Mouse (Mus musculus): Measurements from ENCODE around the gene 1700001P01Rik. TPM values are rescaled to one million over a fixed set of nuclear protein-coding genes. Genes with fewer than 3 reads are reported as not detected.
"Not testable (repeated sequence)": the region's sequence is repeated elsewhere in the genome, so short reads cannot be mapped to it uniquely, and the experiment has no call there.

The 1700001P01Rik gene
- polyA plus RNA-seq, 1 experiment from 2014 or later = 0.74 TPM

GRCm38 (mm10) chr11:97747773-97748172 lies 27.9 kb downstream of the 1700001P01Rik start:
- H3K4me3 ChIP-seq = no peak overlapping the region
- no peak overlapping the region for H3K27ac ChIP-seq
- H3K4me1 ChIP-seq = peaks cover 18% of the 10 kb centered on the region
- H3K36me3 ChIP-seq = peaks cover 67% of the 10 kb centered on the region
- 96% methylated on average over 8 of the region's 8 CpGs for WGBS
- DNase-seq (ENCODE audit: low spot score) = no peak
- H3K9me3 ChIP-seq (replicated peaks) = 0 out of 2 replicates have a peak, but pooled peaks cover 3% of the 10 kb centered on the region
- H3K27me3 ChIP-seq (ENCODE audit: low read depth, poor library complexity, severe bottlenecking) = no peaks in the 10 kb centered on the region

DNA sequence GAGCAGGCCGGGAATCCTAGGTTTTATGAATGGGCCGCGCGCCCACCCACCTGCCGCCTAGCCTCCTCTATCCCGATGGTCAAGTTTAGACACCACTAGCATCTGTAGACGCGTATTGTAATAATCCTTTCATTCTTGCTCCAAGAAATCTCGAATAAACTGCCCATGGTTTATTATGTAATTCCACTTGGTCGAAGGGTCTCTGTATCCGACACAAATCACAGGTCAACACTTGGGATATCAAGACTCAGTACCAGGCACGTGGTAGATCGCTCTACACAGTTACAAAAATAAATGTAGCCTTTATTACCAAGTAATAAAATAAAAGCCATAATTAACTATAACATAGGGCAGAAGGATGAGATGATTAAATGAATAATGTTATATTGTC lies 30.4 kb downstream of the 1700001P01Rik start:
- DNase-seq (ENCODE audit: low spot score) = no peak
- Histone ChIP-seq H3K4me3 (peak overlapping the region; percentile 94), H3K27me3 (ENCODE audit: low read depth, poor library complexity, severe bottlenecking) (no peaks in the 10 kb centered on the region), H3K36me3 (peaks cover 44% of the 10 kb centered on the region), H3K4me1 (peaks cover 27% of the 10 kb centered on the region), H3K27ac (peak overlapping the region; percentile 97), H3K9me3 (replicated peaks) (no peaks in the 10 kb centered on the region)
- 13% methylated on average over 13 of the region's 13 CpGs for WGBS

GRCm38 (mm10) chr11:97744718-97745330 lies 30.9 kb downstream of the 1700001P01Rik start:
- peaks cover 32% of the 10 kb centered on the region for H3K4me1 ChIP-seq
- H3K36me3 ChIP-seq = peaks cover 39% of the 10 kb centered on the region
- peak overlapping the region; percentile 97 for H3K27ac ChIP-seq
- H3K27me3 ChIP-seq (ENCODE audit: low read depth, poor library complexity, severe bottlenecking) = no peaks in the 10 kb centered on the region
- peak overlapping the region; percentile 94 for H3K4me3 ChIP-seq
- under 1% methylated on average over 56 of the region's 57 CpGs for WGBS
- H3K9me3 ChIP-seq (replicated peaks) = no peaks in the 10 kb centered on the region
- DNase-seq (ENCODE audit: low spot score) = peak; percentile 100

GRCm38 (mm10) chr11:97744063-97744717 lies 31.5 kb downstream of the 1700001P01Rik start, which contains the start of gene Pip4k2b:
Gene Pip4k2b (minus strand): TSS chr11:97744704.
- peaks cover 32% of the 10 kb centered on the region for H3K36me3 ChIP-seq
- no peak for DNase-seq (ENCODE audit: low spot score)
- peak within 1 kb of the TSS; percentile 97 for H3K27ac ChIP-seq
- peaks cover 33% of the 10 kb centered on the region for H3K4me1 ChIP-seq
- H3K27me3 ChIP-seq (ENCODE audit: low read depth, poor library complexity, severe bottlenecking) = no peaks in the 10 kb centered on the region
- 1% methylated on average over 62 of the region's 63 CpGs for WGBS
- H3K4me3 ChIP-seq = peak within 1 kb of the TSS; percentile 94
- H3K9me3 ChIP-seq (replicated peaks) = no peaks in the 10 kb centered on the region

DNA sequence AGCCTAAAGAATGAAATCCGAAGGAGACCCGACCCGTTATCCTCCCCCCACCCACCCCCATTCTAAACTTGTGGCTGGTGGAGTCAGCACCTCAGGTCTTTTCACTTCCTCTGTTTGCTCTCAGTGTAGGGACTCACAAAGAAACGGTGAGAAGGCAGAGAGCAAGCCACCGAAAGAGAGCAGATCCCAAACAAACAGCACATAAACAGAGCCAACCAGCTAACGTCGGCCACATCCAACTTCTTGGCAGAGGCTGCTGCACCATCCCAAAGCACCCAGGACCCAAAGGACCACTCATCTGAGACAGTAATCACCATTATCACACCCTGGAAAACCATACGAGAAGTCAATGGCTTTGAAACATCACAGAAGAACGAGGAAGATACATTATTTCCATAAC lies 32.3 kb downstream of the 1700001P01Rik start:
- H3K36me3 ChIP-seq = peaks cover 30% of the 10 kb centered on the region
- 53% methylated on average over 9 of the region's 9 CpGs for WGBS

DNA sequence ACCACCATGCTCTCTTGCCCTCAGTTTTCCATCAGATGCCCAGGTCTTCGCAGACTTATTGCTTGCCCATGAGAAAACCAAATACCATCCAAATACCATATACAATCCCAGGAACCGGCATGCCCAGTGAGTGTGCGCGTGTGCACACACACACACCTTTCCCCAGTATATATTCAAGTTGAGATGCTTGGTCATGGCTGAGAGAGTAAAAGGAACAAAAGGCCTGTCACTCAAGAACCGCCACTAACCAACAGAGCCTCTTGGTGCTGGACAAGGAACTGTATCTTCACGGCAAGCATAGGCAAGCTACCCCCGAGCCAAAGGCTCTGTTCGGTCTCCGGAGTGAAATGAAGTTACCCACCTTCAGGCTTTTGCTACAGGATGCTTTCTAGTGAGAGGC lies 33.1 kb downstream of the 1700001P01Rik start:
- no peak for DNase-seq (ENCODE audit: low spot score)
- no peaks in the 10 kb centered on the region for H3K27me3 ChIP-seq (ENCODE audit: low read depth, poor library complexity, severe bottlenecking)
- H3K4me3 ChIP-seq = peak overlapping the region; percentile 94
- WGBS = 90% methylated on average over 9 of the region's 9 CpGs
- no peaks in the 10 kb centered on the region for H3K9me3 ChIP-seq (replicated peaks)
- peaks cover 38% of the 10 kb centered on the region for H3K4me1 ChIP-seq
- peak overlapping the region; percentile 97; the same call in 1 of the 2 replicates for H3K27ac ChIP-seq
- H3K36me3 ChIP-seq = peaks cover 21% of the 10 kb centered on the region

More for the DNA sequence above, 32.3 kb downstream of the 1700001P01Rik start:
- Histone ChIP-seq H3K27ac (peak overlapping the region; percentile 97), H3K9me3 (replicated peaks) (no peaks in the 10 kb centered on the region), H3K4me3 (peak overlapping the region; percentile 94), H3K4me1 (peaks cover 33% of the 10 kb centered on the region), H3K27me3 (ENCODE audit: low read depth, poor library complexity, severe bottlenecking) (no peaks in the 10 kb centered on the region)
- no peak for DNase-seq (ENCODE audit: low spot score)

DNA sequence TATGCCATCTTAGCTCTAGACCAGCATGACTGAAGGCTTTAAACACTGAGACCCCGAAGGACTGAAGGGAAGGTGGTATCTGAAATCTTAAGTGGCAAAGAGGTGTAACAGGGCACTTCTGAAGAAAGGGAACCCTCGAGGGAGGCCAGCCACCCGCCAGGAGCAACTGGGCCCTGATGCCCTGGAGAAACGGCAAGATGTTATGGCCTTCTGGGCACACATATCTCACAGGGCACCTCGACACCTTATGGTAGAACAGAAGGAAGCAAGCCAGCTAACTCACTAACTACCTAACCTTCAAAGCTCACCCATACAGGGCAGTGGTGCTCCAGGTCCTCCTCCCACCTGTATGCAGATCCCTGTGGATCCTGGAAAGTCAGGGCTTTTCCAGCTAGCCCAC lies 33.6 kb downstream of the 1700001P01Rik start:
- no peaks in the 10 kb centered on the region for H3K27me3 ChIP-seq (ENCODE audit: low read depth, poor library complexity, severe bottlenecking)
- no peak for DNase-seq (ENCODE audit: low spot score)
- no peak overlapping the region for H3K4me3 ChIP-seq
- H3K36me3 ChIP-seq = peaks cover 17% of the 10 kb centered on the region
- no peaks in the 10 kb centered on the region for H3K9me3 ChIP-seq (replicated peaks)
- H3K27ac ChIP-seq = no peak overlapping the region
- H3K4me1 ChIP-seq = peaks cover 38% of the 10 kb centered on the region
- 94% methylated on average over 5 of the region's 5 CpGs for WGBS

DNA sequence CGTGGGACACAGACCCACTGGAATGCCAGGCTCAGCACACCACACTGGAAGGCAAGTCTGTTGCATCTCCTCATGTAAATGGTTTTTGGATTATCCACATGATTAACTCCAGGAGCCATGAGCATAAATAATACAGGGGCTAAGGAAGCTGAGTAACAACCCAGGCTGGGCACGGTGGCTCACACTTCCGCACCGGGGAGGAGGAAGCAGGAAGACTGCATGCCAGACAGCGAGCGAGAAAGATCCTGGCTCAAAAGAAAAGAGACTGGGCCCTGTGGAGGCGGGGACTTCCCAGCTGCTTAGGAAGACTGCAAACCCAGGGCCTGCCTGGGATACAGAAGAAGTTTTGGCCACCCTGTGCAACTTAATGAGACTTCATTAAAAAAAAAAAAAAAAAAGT lies 35.5 kb downstream of the 1700001P01Rik start:
- Histone ChIP-seq H3K36me3 (peaks cover 9% of the 10 kb centered on the region; the same call in 1 of the 2 replicates), H3K4me1 (peaks cover 35% of the 10 kb centered on the region), H3K9me3 (replicated peaks) (no peaks in the 10 kb centered on the region), H3K27me3 (ENCODE audit: low read depth, poor library complexity, severe bottlenecking) (no peaks in the 10 kb centered on the region), H3K4me3 (0 out of 2 replicates have a peak overlapping the region, but pooled peaks have one; percentile 1), H3K27ac (no peak overlapping the region)
- 58% methylated on average over 7 of the region's 7 CpGs for WGBS
- DNase-seq (ENCODE audit: low spot score) = no peak

- Histone ChIP-seq H3K27me3 (ENCODE audit: low read depth, poor library complexity, severe bottlenecking) (no peaks in the 10 kb centered on the region), H3K4me1 (peaks cover 41% of the 10 kb centered on the region), H3K9me3 (replicated peaks) (no peaks in the 10 kb centered on the region), H3K36me3 (peaks cover 9% of the 10 kb centered on the region; the same call in 1 of the 2 replicates), H3K27ac (no peak overlapping the region), H3K4me3 (no peak overlapping the region)
- 88% methylated on average over 3 of the region's 3 CpGs for WGBS
- no peak for DNase-seq (ENCODE audit: low spot score)
Observed at GRCm38 (mm10) chr11:97739155-97739554, 36.6 kb downstream of the 1700001P01Rik start.

DNA sequence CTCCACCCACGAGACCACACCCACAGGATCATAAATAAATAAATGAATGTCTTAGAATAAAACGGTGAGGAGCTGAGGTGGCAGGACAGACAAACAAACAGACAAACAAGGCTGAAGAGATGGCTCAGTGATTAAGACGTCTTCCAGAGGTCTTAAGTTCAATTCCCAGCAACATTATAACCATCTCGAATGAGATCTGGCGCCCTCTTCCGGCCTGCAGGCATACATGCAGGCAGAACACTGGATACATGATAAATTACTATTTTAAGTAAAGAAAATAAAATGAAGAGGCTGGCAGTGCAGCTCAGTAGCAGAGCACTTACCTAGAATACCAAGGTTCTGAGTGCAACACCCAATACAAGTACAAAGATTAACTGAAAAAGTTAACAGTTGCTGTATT lies 37.0 kb downstream of the 1700001P01Rik start:
- no peak for DNase-seq (ENCODE audit: low spot score)
- Histone ChIP-seq H3K27ac (no peak overlapping the region), H3K27me3 (ENCODE audit: low read depth, poor library complexity, severe bottlenecking) (no peaks in the 10 kb centered on the region), H3K9me3 (replicated peaks) (no peaks in the 10 kb centered on the region), H3K4me1 (peaks cover 41% of the 10 kb centered on the region), H3K36me3 (peaks cover 9% of the 10 kb centered on the region; the same call in 1 of the 2 replicates), H3K4me3 (no peak overlapping the region)
- WGBS = 70% methylated on average over 6 of the region's 6 CpGs

DNA sequence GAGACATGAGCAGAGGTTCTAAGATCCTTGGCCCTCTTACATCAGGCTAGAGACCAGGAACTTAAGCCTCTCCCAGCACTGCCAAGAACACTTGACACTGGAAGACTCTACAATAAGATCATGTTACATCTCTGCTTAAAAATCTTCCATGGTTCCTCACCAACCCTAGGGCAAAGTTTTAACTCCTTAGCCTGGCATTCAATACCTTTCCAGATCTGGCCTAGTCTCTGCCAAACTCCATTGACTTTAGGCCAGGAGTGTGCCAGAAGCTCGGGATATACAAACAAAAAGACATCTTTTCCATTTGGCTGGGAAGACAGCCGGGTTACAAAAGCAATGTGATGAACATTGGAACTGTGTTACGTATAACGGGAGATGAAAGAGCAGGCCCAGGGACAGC lies 38.1 kb downstream of the 1700001P01Rik start:
- no peak for DNase-seq (ENCODE audit: low spot score)
- Histone ChIP-seq H3K27me3 (ENCODE audit: low read depth, poor library complexity, severe bottlenecking) (0 out of 2 replicates have a peak, but pooled peaks cover under 1% of the 10 kb centered on the region), H3K27ac (no peak overlapping the region), H3K9me3 (replicated peaks) (no peaks in the 10 kb centered on the region), H3K36me3 (peaks cover 12% of the 10 kb centered on the region), H3K4me3 (no peak overlapping the region), H3K4me1 (peaks cover 41% of the 10 kb centered on the region)
- WGBS = 82% methylated on average over 4 of the region's 4 CpGs

GRCm38 (mm10) chr11:97736645-97737044 lies 39.1 kb downstream of the 1700001P01Rik start:
- WGBS = 95% methylated on average over 5 of the region's 5 CpGs
- H3K9me3 ChIP-seq (replicated peaks) = no peaks in the 10 kb centered on the region
- peaks cover 7% of the 10 kb centered on the region for H3K27me3 ChIP-seq (ENCODE audit: low read depth, poor library complexity, severe bottlenecking)
- H3K4me3 ChIP-seq = no peak overlapping the region
- H3K36me3 ChIP-seq = peaks cover 21% of the 10 kb centered on the region
- no peak for DNase-seq (ENCODE audit: low spot score)
- H3K27ac ChIP-seq = no peak overlapping the region
- H3K4me1 ChIP-seq = peaks cover 42% of the 10 kb centered on the region

- H3K4me1 ChIP-seq = peaks cover 36% of the 10 kb centered on the region
- H3K36me3 ChIP-seq = peaks cover 37% of the 10 kb centered on the region
- not testable (repeated sequence) for DNase-seq (ENCODE audit: low spot score); H3K9me3 ChIP-seq (replicated peaks); H3K4me3 ChIP-seq
- 0 out of 2 replicates have a peak overlapping the region, but pooled peaks have one; percentile 14 for H3K27ac ChIP-seq
- WGBS = 86% methylated on average over 5 of the region's 5 CpGs
- peaks cover 14% of the 10 kb centered on the region for H3K27me3 ChIP-seq (ENCODE audit: low read depth, poor library complexity, severe bottlenecking)
Observed at GRCm38 (mm10) chr11:97734810-97735209, 40.9 kb downstream of the 1700001P01Rik start.
